Comparison of ENCODE assay signal across 9 mouse cellular contexts in genomic region chr9:56502543-56502971, GRCm38 (mm10).
DNase-seq lines count a peak whose midpoint lies in the region; ATAC-seq lines count a peak whose summit lies in the region.
"Had no signal": no experiment of that assay in that cellular context is flagged by ENCODE, and none has a peak within 500 bp of the region (broad histone marks: within the 10 kb centered on the region; RNA-seq: fewer than 3 reads in every experiment).

No protein-coding gene starts in this region.

- no peaks in the 10 kb centered on the region for H3K27me3 ChIP-seq in embryonic facial prominence, embryonic 13.5 days
- no peaks in the 10 kb centered on the region for H3K27me3 ChIP-seq in heart, embryonic 14.5 days (ENCODE audit: control insufficient read depth, insufficient read depth, low read length)
- no peaks in the 10 kb centered on the region for H3K27me3 ChIP-seq in midbrain, embryonic 14.5 days (ENCODE audit: control insufficient read depth, insufficient read depth, low read length)
- H3K27me3 ChIP-seq: Patski had no signal

- no peak overlapping the region for H3K4me3 ChIP-seq in embryonic facial prominence, embryonic 13.5 days
- no peak overlapping the region for H3K4me3 ChIP-seq in heart, embryonic 14.5 days (ENCODE audit: control insufficient read depth in 1 of 2, insufficient read depth in 1 of 2, low read depth in 1 of 2, low read length in 2 of 2)
- H3K4me3 ChIP-seq in midbrain, embryonic 14.5 days (replicated peaks; ENCODE audit: low read depth, low read length): no peak overlapping the region

- no peaks in the 10 kb centered on the region for H3K36me3 ChIP-seq in embryonic facial prominence, embryonic 13.5 days
- no peaks in the 10 kb centered on the region for H3K36me3 ChIP-seq in heart, embryonic 14.5 days (ENCODE audit: control insufficient read depth, insufficient read depth, low read length)
- no peaks in the 10 kb centered on the region for H3K36me3 ChIP-seq in midbrain, embryonic 14.5 days (ENCODE audit: control insufficient read depth, insufficient read depth, low read length)

- peak; percentile 29 for DNase-seq in kidney, adult 9 months
- no peak for DNase-seq in kidney, postnatal 25 days
- DNase-seq in midbrain, embryonic 14.5 days: peak; percentile 25
- DNase-seq in adrenal gland, adult 8-10 months: no peak
- no peak for DNase-seq in urinary bladder, postnatal 25 days (ENCODE audit: low spot score)

- H3K27ac ChIP-seq in embryonic facial prominence, embryonic 13.5 days: peak overlapping the region; percentile 84
- H3K27ac ChIP-seq in heart, embryonic 14.5 days (replicated peaks in 1 of 2; ENCODE audit: control insufficient read depth in 1 of 2, insufficient read depth in 1 of 2, low read depth in 2 of 2, low read length in 2 of 2): peak overlapping the region; percentile 60 to 98
- peak overlapping the region; percentile 64 for H3K27ac ChIP-seq in midbrain, embryonic 14.5 days (replicated peaks; ENCODE audit: low read depth, low read length)

- 16% methylated on average over 8 of the region's 8 CpGs for WGBS in embryonic facial prominence, embryonic 13.5 days
- WGBS in heart, embryonic 14.5 days: 26% methylated on average over 8 of the region's 8 CpGs
- WGBS in midbrain, embryonic 14.5 days: 23% methylated on average over 8 of the region's 8 CpGs

- peaks cover 70% of the 10 kb centered on the region for H3K4me1 ChIP-seq in embryonic facial prominence, embryonic 13.5 days
- peaks cover 54 to 75% of the 10 kb centered on the region in 2 experiments for H3K4me1 ChIP-seq in heart, embryonic 14.5 days (ENCODE audit: control insufficient read depth in 2 of 2, insufficient read depth in 2 of 2, low read length in 2 of 2)
- H3K4me1 ChIP-seq in midbrain, embryonic 14.5 days (ENCODE audit: control insufficient read depth, insufficient read depth, low read length): peaks cover 50% of the 10 kb centered on the region

- H3K9ac ChIP-seq in embryonic facial prominence, embryonic 13.5 days: no peak overlapping the region
- H3K9ac ChIP-seq in heart, embryonic 14.5 days (ENCODE audit: low read length): peak overlapping the region; percentile 48; the same call in 1 of the 2 replicates
- no peak overlapping the region; the same call in 1 of the 2 replicates for H3K9ac ChIP-seq in midbrain, embryonic 14.5 days (replicated peaks; ENCODE audit: low read length)

- H3K4me2 ChIP-seq in embryonic facial prominence, embryonic 13.5 days: peak overlapping the region; percentile 37
- peak overlapping the region; percentile 42 for H3K4me2 ChIP-seq in heart, embryonic 14.5 days (ENCODE audit: low read length)
- peak overlapping the region; percentile 30 for H3K4me2 ChIP-seq in midbrain, embryonic 14.5 days (ENCODE audit: low read length)

- H3K9me3 ChIP-seq in embryonic facial prominence, embryonic 13.5 days: no peaks in the 10 kb centered on the region
- H3K9me3 ChIP-seq in heart, embryonic 14.5 days (ENCODE audit: control insufficient read depth, low read length): no peaks in the 10 kb centered on the region
- H3K9me3 ChIP-seq in midbrain, embryonic 14.5 days (ENCODE audit: control insufficient read depth, low read length): no peaks in the 10 kb centered on the region

- ATAC-seq in embryonic facial prominence, embryonic 13.5 days (ENCODE audit: insufficient number of reproducible peaks, insufficient read depth, low FRiP score, low TSS enrichment, low read depth): no peak
- ATAC-seq in heart, embryonic 14.5 days (ENCODE audit: insufficient number of reproducible peaks, insufficient read depth, low FRiP score, low read depth): no peak
- no peak for ATAC-seq in midbrain, embryonic 14.5 days (ENCODE audit: low FRiP score, low TSS enrichment)
- no peak for ATAC-seq in erythroid progenitor cell, adult 5-6 weeks (replicated peaks; ENCODE audit: low FRiP score, poor library complexity, severe bottlenecking)
- ATAC-seq: Patski had no signal

Comparison
In these comparisons a context has a peak if more than half of its experiments do, and no peak if none do; other contexts are left out.
1. DNase-seq: peak in kidney, adult 9 months (single experiment) and midbrain, embryonic 14.5 days (single experiment); none in kidney, postnatal 25 days (0 of 2), adrenal gland, adult 8-10 months (single experiment) and urinary bladder, postnatal 25 days (single experiment).
2. Peak in every context shown above with its lines, with median percentiles within 50 percentile points of each other: H3K27ac ChIP-seq and H3K4me2 ChIP-seq.